Mouse (Mus musculus) thymus, adult 2 months (tissue): ENCODE data around the gene Ppfia2.

Experiments used
- CTCF ChIP-seq: fragments of 200-500 bp; IDR thresholded peaks from 2 replicates; pipeline ENCODE4 v1.5.1; 2012; ENCODE audit warnings: mild to moderate bottlenecking, control low read depth, low read length, moderate library complexity, borderline replicate concordance; ENCODE audit not compliant: control insufficient read depth, poor library complexity, insufficient read depth; ENCODE audit errors: extremely low read depth
- POLR2A ChIP-seq: fragments of 200-500 bp; IDR thresholded peaks from 2 replicates; pipeline ENCODE4 v1.6.1; 2012; ENCODE audit warnings: mild to moderate bottlenecking, low read length, control low read depth, moderate library complexity; ENCODE audit not compliant: control insufficient read depth, poor library complexity, insufficient read depth; ENCODE audit errors: extremely low read depth

DNA sequence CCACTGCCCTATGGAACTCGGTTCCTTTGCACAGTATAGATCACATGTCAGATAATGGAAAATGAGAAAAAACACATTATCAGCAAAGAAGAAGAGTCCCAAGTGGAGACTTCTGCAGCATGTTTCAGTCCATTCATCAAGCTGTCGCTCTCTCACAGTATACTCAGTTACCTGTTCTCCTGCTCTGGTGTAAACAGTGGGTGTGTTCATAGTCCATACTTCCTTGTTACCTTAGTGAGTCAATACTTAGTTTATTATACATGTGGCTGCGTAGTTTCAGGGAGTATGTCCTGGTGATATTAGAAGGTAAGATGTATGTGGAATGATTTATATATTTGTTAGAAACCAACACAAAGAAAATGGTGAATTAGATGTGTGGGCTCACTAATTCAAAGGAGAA is 454.7 kb downstream of the Ppfia2 start:
- TF ChIP-seq CTCF (no peak), POLR2A (no peak)
